12 mouse cellular contexts compared by ENCODE assay signal in genomic region chr6:134931146-134931545, GRCm38 (mm10). TPM values are rescaled to one million over a fixed set of nuclear protein-coding genes. Genes with fewer than 3 reads are reported as not detected.
DNase-seq lines count a peak whose midpoint lies in the region; ATAC-seq and TF ChIP-seq lines count a peak whose summit lies in the region.
"Had no signal": no experiment of that assay in that cellular context is flagged by ENCODE, and none has a peak within 500 bp of the region (broad histone marks: within the 10 kb centered on the region; RNA-seq: fewer than 3 reads in every experiment).

No protein-coding gene starts in this region.

- 0 out of 2 replicates have a peak overlapping the region, but pooled peaks have one; percentile 3 for H3K4me2 ChIP-seq in intestine, embryonic 16.5 days (ENCODE audit: low read depth, low read length)
- H3K4me2 ChIP-seq in intestine, postnatal 0 days (replicated peaks; ENCODE audit: low read depth): no peak overlapping the region
- H3K4me2 ChIP-seq in forebrain, postnatal 0 days (ENCODE audit: low read depth): 0 out of 2 replicates have a peak overlapping the region, but pooled peaks have one; percentile 3
- H3K4me2 ChIP-seq in stomach, postnatal 0 days (replicated peaks; ENCODE audit: low read depth): peak overlapping the region; percentile 5; the same call in 1 of the 2 replicates

- H3K27ac ChIP-seq in intestine, embryonic 16.5 days (ENCODE audit: low read length): no peak overlapping the region
- H3K27ac ChIP-seq in intestine, postnatal 0 days (ENCODE audit: low read depth, low read length): no peak overlapping the region
- H3K27ac ChIP-seq in spleen, adult 2 months (ENCODE audit: insufficient read depth, low read length): 0 out of 2 replicates have a peak overlapping the region, but pooled peaks have one; percentile 23
- no peak overlapping the region for H3K27ac ChIP-seq in forebrain, postnatal 0 days (ENCODE audit: low read depth, low read length)
- no peak overlapping the region for H3K27ac ChIP-seq in stomach, postnatal 0 days (replicated peaks)
- H3K27ac ChIP-seq: intestine, embryonic 15.5 days had no signal

- no peaks in the 10 kb centered on the region for H3K9me3 ChIP-seq in intestine, embryonic 16.5 days (ENCODE audit: control insufficient read depth, low read length)
- no peaks in the 10 kb centered on the region for H3K9me3 ChIP-seq in intestine, postnatal 0 days (ENCODE audit: control insufficient read depth)
- H3K9me3 ChIP-seq in forebrain, postnatal 0 days (ENCODE audit: low read length): no peaks in the 10 kb centered on the region
- no peaks in the 10 kb centered on the region for H3K9me3 ChIP-seq in stomach, postnatal 0 days (ENCODE audit: control insufficient read depth, low read length)
- H3K9me3 ChIP-seq: intestine, embryonic 15.5 days had no signal

- no peak for TF ChIP-seq CTCF in intestine, postnatal 0 days (IDR thresholded peaks at IDR 0.05; ENCODE audit: low read depth)
- no peak for TF ChIP-seq CTCF in spleen, adult 2 months (IDR thresholded peaks at IDR 0.05; ENCODE audit: extremely low read depth, insufficient read depth, insufficient read length, insufficient replicate concordance)
- no peak for TF ChIP-seq CTCF in forebrain, postnatal 0 days (IDR thresholded peaks at IDR 0.05; ENCODE audit: low read depth)
- TF ChIP-seq CTCF in stomach, postnatal 0 days (IDR thresholded peaks at IDR 0.05; ENCODE audit: low read depth): no peak

- H3K36me3 ChIP-seq in intestine, embryonic 16.5 days (ENCODE audit: control insufficient read depth, insufficient read depth, low read length): no peaks in the 10 kb centered on the region
- H3K36me3 ChIP-seq in intestine, postnatal 0 days (ENCODE audit: control insufficient read depth, insufficient read depth): no peaks in the 10 kb centered on the region
- H3K36me3 ChIP-seq in spleen, adult 2 months (ENCODE audit: control insufficient read depth, insufficient read depth, low read length): no peaks in the 10 kb centered on the region
- H3K36me3 ChIP-seq in forebrain, postnatal 0 days (ENCODE audit: insufficient read depth): no peaks in the 10 kb centered on the region
- H3K36me3 ChIP-seq in stomach, postnatal 0 days (ENCODE audit: control insufficient read depth, insufficient read depth, low read length): no peaks in the 10 kb centered on the region
- H3K36me3 ChIP-seq: intestine, embryonic 15.5 days had no signal

- DNase-seq in spleen, adult 2 months (ENCODE audit: low read depth in 1 of 2, low spot score in 2 of 2): no peak
- DNase-seq in spleen, adult 12 weeks (ENCODE audit: low spot score): no peak
- DNase-seq in forebrain, postnatal 0 days: no peak
- DNase-seq in stomach, postnatal 0 days (ENCODE audit: low spot score): no peak
- DNase-seq in cerebellum, adult 11 months: no peak
- no peak for DNase-seq in left cerebral cortex, postnatal 25 days (ENCODE audit: low spot score in 2 of 2)
- DNase-seq: thymus, postnatal 4 days had no signal

- no peak overlapping the region for H3K9ac ChIP-seq in intestine, embryonic 16.5 days (ENCODE audit: low read depth, low read length)
- no peak overlapping the region for H3K9ac ChIP-seq in intestine, postnatal 0 days (ENCODE audit: low read depth, low read length)
- no peak overlapping the region for H3K9ac ChIP-seq in forebrain, postnatal 0 days
- H3K9ac ChIP-seq in stomach, postnatal 0 days (ENCODE audit: low read length): no peak overlapping the region
- H3K9ac ChIP-seq: intestine, embryonic 15.5 days had no signal

- WGBS in intestine, embryonic 16.5 days: 79% methylated on average over 3 of the region's 3 CpGs
- 83% methylated on average over 3 of the region's 3 CpGs for WGBS in intestine, postnatal 0 days
- 57% methylated on average over 3 of the region's 3 CpGs for WGBS in spleen, adult 2 months
- WGBS in forebrain, postnatal 0 days: 62% methylated on average over 3 of the region's 3 CpGs
- 74% methylated on average over 3 of the region's 3 CpGs for WGBS in stomach, postnatal 0 days

- no peak for ATAC-seq in intestine, embryonic 16.5 days
- no peak for ATAC-seq in intestine, postnatal 0 days
- no peak for ATAC-seq in forebrain, postnatal 0 days
- ATAC-seq in stomach, postnatal 0 days (ENCODE audit: low FRiP score, low TSS enrichment): no peak
- ATAC-seq: intestine, embryonic 15.5 days; lung, postnatal 0 days had no signal

- no peak overlapping the region for H3K4me3 ChIP-seq in intestine, embryonic 16.5 days (ENCODE audit: low read length)
- H3K4me3 ChIP-seq in intestine, postnatal 0 days (ENCODE audit: low read depth, low read length): no peak overlapping the region
- no peak overlapping the region for H3K4me3 ChIP-seq in spleen, adult 2 months (ENCODE audit: extremely low read depth, insufficient read depth, insufficient read length)
- no peak overlapping the region for H3K4me3 ChIP-seq in forebrain, postnatal 0 days (ENCODE audit: low read depth, low read length)
- H3K4me3 ChIP-seq in stomach, postnatal 0 days (ENCODE audit: low read depth, low read length): no peak overlapping the region
- H3K4me3 ChIP-seq: intestine, embryonic 15.5 days had no signal

- intact Hi-C loops in left cerebral cortex, postnatal 25 days (cut with DNase I): no loop called here

- no peak for TF ChIP-seq POLR2A in spleen, adult 2 months (IDR thresholded peaks at IDR 0.05; ENCODE audit: low read depth, low read length)

- peaks cover 9% of the 10 kb centered on the region for H3K4me1 ChIP-seq in intestine, embryonic 16.5 days (ENCODE audit: control insufficient read depth, insufficient read depth, low read length)
- H3K4me1 ChIP-seq in intestine, postnatal 0 days (replicated peaks; ENCODE audit: control insufficient read depth, insufficient read depth, low read length): no peaks in the 10 kb centered on the region
- peaks cover 2% of the 10 kb centered on the region; the same call in 1 of the 2 replicates for H3K4me1 ChIP-seq in spleen, adult 2 months (ENCODE audit: control insufficient read depth, insufficient read depth, insufficient read length)
- H3K4me1 ChIP-seq in forebrain, postnatal 0 days (ENCODE audit: insufficient read depth): no peaks in the 10 kb centered on the region
- no peaks in the 10 kb centered on the region for H3K4me1 ChIP-seq in stomach, postnatal 0 days (replicated peaks; ENCODE audit: control insufficient read depth, insufficient read depth)

- H3K27me3 ChIP-seq in intestine, embryonic 16.5 days (replicated peaks; ENCODE audit: control insufficient read depth, insufficient read depth, low read length): no peaks in the 10 kb centered on the region
- no peaks in the 10 kb centered on the region for H3K27me3 ChIP-seq in intestine, postnatal 0 days (replicated peaks; ENCODE audit: control insufficient read depth, insufficient read depth, low read length)
- no peaks in the 10 kb centered on the region for H3K27me3 ChIP-seq in spleen, adult 2 months (ENCODE audit: control insufficient read depth, insufficient read depth, low read length)
- no peaks in the 10 kb centered on the region for H3K27me3 ChIP-seq in forebrain, postnatal 0 days (ENCODE audit: insufficient read depth, low read length)
- H3K27me3 ChIP-seq in stomach, postnatal 0 days (ENCODE audit: control insufficient read depth, insufficient read depth, low read length): no peaks in the 10 kb centered on the region
- H3K27me3 ChIP-seq: intestine, embryonic 15.5 days had no signal

- TF ChIP-seq EP300 in stomach, postnatal 0 days (optimal IDR thresholded peaks at IDR 0.05): no peak

RNA-seq across cellular contexts. Expression of gene Cdkn1b, which starts 10.9 kb away (rescaled TPM):
- 10.6 and 12.4 TPM in 2 replicates for polyA plus RNA-seq in intestine, embryonic 16.5 days (2015; fragmentation: Nextera tagmentation; extraction: Ambion mirVana)
- polyA plus RNA-seq in intestine, postnatal 0 days (2015; fragmentation: Nextera tagmentation; extraction: Ambion mirVana): 14.8 and 15.3 TPM in 2 replicates
- polyA plus RNA-seq in spleen, adult 2 months (2012; rRNA removed): 30.3 and 35.3 TPM in 2 replicates
- 89.0 and 102 TPM in 2 replicates for total RNA-seq in forebrain, postnatal 0 days (2014; rRNA removed)
- polyA plus RNA-seq in forebrain, postnatal 0 days (2015; fragmentation: Nextera tagmentation; extraction: Ambion mirVana): 36.0 and 44.0 TPM in 2 replicates
- 11.7 and 14.4 TPM in 2 replicates for polyA plus RNA-seq in stomach, postnatal 0 days (2015; fragmentation: Nextera tagmentation; extraction: Ambion mirVana)
- total RNA-seq in left cerebral cortex, postnatal 25 days (2021): 10 to 100 TPM; 40.3 to 43.2 TPM

RNA-seq across cellular contexts. Expression of gene Gpr19, which starts 32.8 kb away (rescaled TPM):
- 8.1 and 9.5 TPM in 2 replicates for polyA plus RNA-seq in intestine, embryonic 16.5 days (2015; fragmentation: Nextera tagmentation; extraction: Ambion mirVana)
- polyA plus RNA-seq in intestine, postnatal 0 days (2015; fragmentation: Nextera tagmentation; extraction: Ambion mirVana): 6.5 and 7.3 TPM in 2 replicates
- polyA plus RNA-seq in spleen, adult 2 months (2012; rRNA removed): 6.4 and 7.0 TPM in 2 replicates
- 33.2 and 34.5 TPM in 2 replicates for total RNA-seq in forebrain, postnatal 0 days (2014; rRNA removed)
- 38.6 and 42.7 TPM in 2 replicates for polyA plus RNA-seq in forebrain, postnatal 0 days (2015; fragmentation: Nextera tagmentation; extraction: Ambion mirVana)
- polyA plus RNA-seq in stomach, postnatal 0 days (2015; fragmentation: Nextera tagmentation; extraction: Ambion mirVana): 6.6 and 6.9 TPM in 2 replicates
- total RNA-seq in left cerebral cortex, postnatal 25 days (2021): 10 to 100 TPM; 25.3 to 27.3 TPM

RNA-seq across cellular contexts. Expression of gene Apold1, which starts 50.4 kb away (rescaled TPM):
- polyA plus RNA-seq in intestine, embryonic 16.5 days (2015; fragmentation: Nextera tagmentation; extraction: Ambion mirVana): 2.8 and 3.5 TPM in 2 replicates
- 2.2 and 3.2 TPM in 2 replicates for polyA plus RNA-seq in intestine, postnatal 0 days (2015; fragmentation: Nextera tagmentation; extraction: Ambion mirVana)
- 1.1 TPM in 2 replicates for polyA plus RNA-seq in spleen, adult 2 months (2012; rRNA removed)
- total RNA-seq in forebrain, postnatal 0 days (2014; rRNA removed): 8.7 TPM in 2 replicates
- polyA plus RNA-seq in forebrain, postnatal 0 days (2015; fragmentation: Nextera tagmentation; extraction: Ambion mirVana): 5.9 and 6.2 TPM in 2 replicates
- 1.5 and 1.8 TPM in 2 replicates for polyA plus RNA-seq in stomach, postnatal 0 days (2015; fragmentation: Nextera tagmentation; extraction: Ambion mirVana)
- total RNA-seq in left cerebral cortex, postnatal 25 days (2021): 1 to 10 TPM; 4.1 to 4.5 TPM
- total RNA-seq: neutrophil, adult 5-6 weeks had no signal
